ENCODE assay signal across 12 mouse cellular contexts in genomic region chr2:128156557-128157412, GRCm38 (mm10). TPM values are rescaled to one million over a fixed set of nuclear protein-coding genes. Genes with fewer than 3 reads are reported as not detected.
DNase-seq lines count a peak whose midpoint lies in the region; ATAC-seq lines count a peak whose summit lies in the region.
"Had no signal": no experiment of that assay in that cellular context is flagged by ENCODE, and none has a peak within 500 bp of the region (broad histone marks: within the 10 kb centered on the region; RNA-seq: fewer than 3 reads in every experiment).

No protein-coding gene starts in this region.

- H3K4me3 ChIP-seq in embryonic facial prominence, embryonic 14.5 days (ENCODE audit: low read depth, low read length), result no peak overlapping the region
- no peak overlapping the region for H3K4me3 ChIP-seq in liver, embryonic 13.5 days (replicated peaks)

- peaks cover 22% of the 10 kb centered on the region; the same call in 1 of the 2 replicates for H3K36me3 ChIP-seq in embryonic facial prominence, embryonic 14.5 days (ENCODE audit: control insufficient read depth, insufficient read depth, low read length)
- peaks cover 27% of the 10 kb centered on the region for H3K36me3 ChIP-seq in liver, embryonic 13.5 days

- 0 out of 2 replicates have a peak overlapping the region, but pooled peaks have one; percentile 1 for H3K27ac ChIP-seq in embryonic facial prominence, embryonic 14.5 days (replicated peaks; ENCODE audit: low read depth, low read length)
- peak overlapping the region; percentile 60 for H3K27ac ChIP-seq in liver, embryonic 13.5 days

- H3K4me2 ChIP-seq in embryonic facial prominence, embryonic 14.5 days (ENCODE audit: low read depth, low read length), result no peak overlapping the region
- peak overlapping the region; percentile 48 for H3K4me2 ChIP-seq in liver, embryonic 13.5 days

- no peak overlapping the region for H3K9ac ChIP-seq in embryonic facial prominence, embryonic 14.5 days (ENCODE audit: low read depth, low read length)
- peak overlapping the region; percentile 28 for H3K9ac ChIP-seq in liver, embryonic 13.5 days

- intact Hi-C loops in left cerebral cortex, postnatal 14 days (cut with DNase I), result no loop called here

- no peak for ATAC-seq in CD4-positive, CD25-positive, alpha-beta regulatory T cell, adult 4 months
- no peak for ATAC-seq in embryonic facial prominence, embryonic 14.5 days (ENCODE audit: low read depth)
- peak; percentile 91 for ATAC-seq in liver, embryonic 13.5 days (ENCODE audit: low read depth)

- H3K4me1 ChIP-seq in embryonic facial prominence, embryonic 14.5 days (ENCODE audit: control insufficient read depth, insufficient read depth, low read length), result 0 out of 2 replicates have a peak, but pooled peaks cover 10% of the 10 kb centered on the region
- H3K4me1 ChIP-seq in liver, embryonic 13.5 days (replicated peaks), result peaks cover 78% of the 10 kb centered on the region

- H3K27me3 ChIP-seq in embryonic facial prominence, embryonic 14.5 days (replicated peaks; ENCODE audit: control insufficient read depth, insufficient read depth, low read length), result no peaks in the 10 kb centered on the region
- H3K27me3 ChIP-seq in liver, embryonic 13.5 days, result no peaks in the 10 kb centered on the region

- peak; percentile 18 for DNase-seq in CD4-positive, CD25-positive, alpha-beta regulatory T cell, adult 2 months (ENCODE audit: low read depth, low spot score)
- DNase-seq in kidney, postnatal 14 days, result peak; percentile 34
- no peak for DNase-seq in kidney, postnatal 10 days
- peak; percentile 41 for DNase-seq in embryonic facial prominence, embryonic 14.5 days (ENCODE audit: low spot score)
- peak; percentile 47 for DNase-seq in liver, embryonic 13.5 days
- DNase-seq in layer of hippocampus, adult 11-12 months (ENCODE audit: low spot score), result no peak
- DNase-seq in left cerebral cortex, postnatal 14 days (ENCODE audit: low spot score in 2 of 2), result no peak
- DNase-seq: adrenal gland, postnatal 25 days; cerebellum, adult 2 months; kidney, adult 8-10 months had no signal

- H3K9me3 ChIP-seq in embryonic facial prominence, embryonic 14.5 days (ENCODE audit: control insufficient read depth, low read length), result no peaks in the 10 kb centered on the region
- H3K9me3 ChIP-seq in liver, embryonic 13.5 days (replicated peaks), result no peaks in the 10 kb centered on the region
- H3K9me3 ChIP-seq: megakaryocyte, embryonic 14.5 days had no signal

- WGBS in embryonic facial prominence, embryonic 14.5 days, result 70% methylated on average over 12 of the region's 12 CpGs
- WGBS in liver, embryonic 13.5 days (ENCODE audit: insufficient replicate concordance), result 30% methylated on average over 12 of the region's 12 CpGs

RNA-seq across cellular contexts. Expression of gene Bcl2l11, which starts 30.9 kb away (rescaled TPM):
- 10 to 100 TPM; 15.3 to 16.9 TPM for polyA plus RNA-seq in CD4-positive, CD25-positive, alpha-beta regulatory T cell, adult 4 months (2017; shearing (Covaris generic))
- 13.3 and 15.0 TPM in 2 replicates for polyA plus RNA-seq in embryonic facial prominence, embryonic 14.5 days (2014; fragmentation: Nextera tagmentation; extraction: Ambion mirVana)
- 5.1 and 6.8 TPM in 2 replicates for polyA plus RNA-seq in liver, embryonic 13.5 days (2015; fragmentation: Nextera tagmentation; extraction: Ambion mirVana)
- 10 to 100 TPM in 1 of 2 experiments, 1 to 10 TPM in 1; 9.3 to 10.5 TPM for total RNA-seq in left cerebral cortex, postnatal 14 days (2021)

Comparison
In these comparisons a context has a peak if more than half of its experiments do, and no peak if none do; other contexts are left out.
1. DNase-seq: peak in CD4-positive, CD25-positive, alpha-beta regulatory T cell, adult 2 months (single experiment), kidney, postnatal 14 days (single experiment), embryonic facial prominence, embryonic 14.5 days (single experiment) and liver, embryonic 13.5 days (single experiment); none in kidney, postnatal 10 days (single experiment), layer of hippocampus, adult 11-12 months (single experiment) and left cerebral cortex, postnatal 14 days (0 of 2).